Comparison of ENCODE assay signal across 8 mouse cellular contexts in genomic region chr11:75651426-75652221, GRCm38 (mm10). TPM values are rescaled to one million over a fixed set of nuclear protein-coding genes. Genes with fewer than 3 reads are reported as not detected.
DNase-seq lines count a peak whose midpoint lies in the region; ATAC-seq and TF ChIP-seq lines count a peak whose summit lies in the region.

No protein-coding gene starts in this region.

- WGBS in bone marrow, adult 2 months = under 1% methylated on average over 54 of the region's 54 CpGs
- under 1% methylated on average over 53 of the region's 54 CpGs for WGBS in heart, embryonic 11.5 days (ENCODE audit: insufficient replicate concordance)
- under 1% methylated on average over 53 of the region's 54 CpGs for WGBS in kidney, embryonic 15.5 days
- under 1% methylated on average over 54 of the region's 54 CpGs for WGBS in liver, embryonic 11.5 days
- under 1% methylated on average over 54 of the region's 54 CpGs for WGBS in stomach, embryonic 15.5 days

- H3K36me3 ChIP-seq in C2C12 (ENCODE audit: control insufficient read depth, insufficient read depth) = no peaks in the 10 kb centered on the region
- no peaks in the 10 kb centered on the region for H3K36me3 ChIP-seq in heart, embryonic 11.5 days (ENCODE audit: control insufficient read depth, insufficient read depth, low read length)
- H3K36me3 ChIP-seq in kidney, embryonic 15.5 days = no peaks in the 10 kb centered on the region
- H3K36me3 ChIP-seq in liver, embryonic 11.5 days (ENCODE audit: control insufficient read depth, insufficient read depth, low read length) = no peaks in the 10 kb centered on the region
- no peaks in the 10 kb centered on the region for H3K36me3 ChIP-seq in stomach, embryonic 15.5 days

- H3K4me1 ChIP-seq in bone marrow, adult 2 months (ENCODE audit: control insufficient read depth, insufficient read depth, low read length) = peaks cover 11% of the 10 kb centered on the region
- peaks cover 7% of the 10 kb centered on the region for H3K4me1 ChIP-seq in embryonic fibroblast, embryonic 13.5 days (ENCODE audit: control insufficient read depth, insufficient read depth, low read length)
- peaks cover 55% of the 10 kb centered on the region for H3K4me1 ChIP-seq in heart, embryonic 11.5 days (ENCODE audit: control insufficient read depth, insufficient read depth, low read length)
- peaks cover 74% of the 10 kb centered on the region for H3K4me1 ChIP-seq in kidney, embryonic 15.5 days
- H3K4me1 ChIP-seq in liver, embryonic 11.5 days (replicated peaks; ENCODE audit: control insufficient read depth, insufficient read depth, low read length) = peaks cover 47% of the 10 kb centered on the region
- peaks cover 41% of the 10 kb centered on the region for H3K4me1 ChIP-seq in stomach, embryonic 15.5 days

- H3K9ac ChIP-seq in heart, embryonic 11.5 days (ENCODE audit: low read depth, low read length) = peak overlapping the region; percentile 81
- H3K9ac ChIP-seq in kidney, embryonic 15.5 days = peak overlapping the region; percentile 77
- H3K9ac ChIP-seq in liver, embryonic 11.5 days (ENCODE audit: low read depth, low read length) = peak overlapping the region; percentile 94
- peak overlapping the region; percentile 72 for H3K9ac ChIP-seq in stomach, embryonic 15.5 days

- ATAC-seq in heart, embryonic 11.5 days (replicated peaks; ENCODE audit: insufficient number of reproducible peaks, low FRiP score, low TSS enrichment) = peak; percentile 73
- peak; percentile 63 for ATAC-seq in kidney, embryonic 15.5 days (replicated peaks; ENCODE audit: low FRiP score)
- ATAC-seq in liver, embryonic 11.5 days (replicated peaks; ENCODE audit: low FRiP score) = peak; percentile 79
- peak; percentile 76 for ATAC-seq in stomach, embryonic 15.5 days (ENCODE audit: insufficient read depth, low FRiP score, low read depth)

- DNase-seq in liver, embryonic 11.5 days (ENCODE audit: low spot score) = peak; percentile 83
- peak; percentile 55 to 82 for DNase-seq in natural killer cell, adult 2 months (ENCODE audit: low spot score in 2 of 2)

- peak overlapping the region; percentile 88 for H3K4me2 ChIP-seq in heart, embryonic 11.5 days
- H3K4me2 ChIP-seq in kidney, embryonic 15.5 days = peak overlapping the region; percentile 90
- peak overlapping the region; percentile 77 for H3K4me2 ChIP-seq in liver, embryonic 11.5 days
- H3K4me2 ChIP-seq in stomach, embryonic 15.5 days = peak overlapping the region; percentile 90

- peak overlapping the region; percentile 88 for H3K4me3 ChIP-seq in C2C12 (ENCODE audit: insufficient read depth, poor library complexity, severe bottlenecking)
- H3K4me3 ChIP-seq in bone marrow, adult 2 months (replicated peaks; ENCODE audit: control insufficient read depth, low read depth, low read length) = peak overlapping the region; percentile 98
- H3K4me3 ChIP-seq in embryonic fibroblast, embryonic 13.5 days (ENCODE audit: insufficient read depth, low read length) = peak overlapping the region; percentile 61
- peak overlapping the region; percentile 61 for H3K4me3 ChIP-seq in heart, embryonic 11.5 days (ENCODE audit: low read depth, low read length)
- H3K4me3 ChIP-seq in kidney, embryonic 15.5 days (replicated peaks) = peak overlapping the region; percentile 72
- peak overlapping the region; percentile 79 for H3K4me3 ChIP-seq in liver, embryonic 11.5 days (ENCODE audit: low read depth, low read length)
- H3K4me3 ChIP-seq in stomach, embryonic 15.5 days (replicated peaks) = peak overlapping the region; percentile 75

- TF ChIP-seq CTCF in C2C12 (IDR thresholded peaks at IDR 0.05; ENCODE audit: control insufficient read depth, insufficient read depth, insufficient read length) = no peak
- peak; percentile 6; the same call in 1 of the 2 replicates for TF ChIP-seq CTCF in bone marrow, adult 2 months (IDR thresholded peaks at IDR 0.05; ENCODE audit: control insufficient read depth, insufficient read depth, low read length)
- TF ChIP-seq CTCF in embryonic fibroblast, embryonic 13.5 days (IDR thresholded peaks at IDR 0.05; ENCODE audit: borderline replicate concordance, insufficient read depth, low read length) = no peak

- peak; percentile 75 for TF ChIP-seq POLR2A in bone marrow, adult 2 months (IDR thresholded peaks at IDR 0.05; ENCODE audit: borderline replicate concordance, control insufficient read depth, low read depth, low read length)
- TF ChIP-seq POLR2A in embryonic fibroblast, embryonic 13.5 days (IDR thresholded peaks at IDR 0.05; ENCODE audit: low read depth, low read length) = peak; percentile 76

- H3K27me3 ChIP-seq in C2C12 (ENCODE audit: control insufficient read depth, insufficient read depth, insufficient read length) = no peaks in the 10 kb centered on the region
- no peaks in the 10 kb centered on the region for H3K27me3 ChIP-seq in heart, embryonic 11.5 days (ENCODE audit: control insufficient read depth, insufficient read depth, low read length)
- no peaks in the 10 kb centered on the region for H3K27me3 ChIP-seq in kidney, embryonic 15.5 days
- H3K27me3 ChIP-seq in liver, embryonic 11.5 days (replicated peaks; ENCODE audit: control insufficient read depth, insufficient read depth, low read length) = no peaks in the 10 kb centered on the region
- H3K27me3 ChIP-seq in stomach, embryonic 15.5 days (replicated peaks) = no peaks in the 10 kb centered on the region

- H3ac ChIP-seq in C2C12 (ENCODE audit: control insufficient read depth, insufficient read length, low read depth) = peak overlapping the region; percentile 84

- no peaks in the 10 kb centered on the region for H3K9me3 ChIP-seq in heart, embryonic 11.5 days (replicated peaks; ENCODE audit: control insufficient read depth, low read length)
- no peaks in the 10 kb centered on the region for H3K9me3 ChIP-seq in kidney, embryonic 15.5 days (replicated peaks)
- no peaks in the 10 kb centered on the region for H3K9me3 ChIP-seq in liver, embryonic 11.5 days (ENCODE audit: control insufficient read depth, low read length)
- no peaks in the 10 kb centered on the region for H3K9me3 ChIP-seq in stomach, embryonic 15.5 days

- peaks cover 17% of the 10 kb centered on the region for H3K79me3 ChIP-seq in C2C12 (ENCODE audit: low read depth)

- peak overlapping the region; percentile 99 for H3K27ac ChIP-seq in bone marrow, adult 2 months (ENCODE audit: control insufficient read depth, insufficient read depth, low read depth, low read length, poor library complexity)
- H3K27ac ChIP-seq in embryonic fibroblast, embryonic 13.5 days (ENCODE audit: insufficient read depth, low read length) = peak overlapping the region; percentile 97
- H3K27ac ChIP-seq in heart, embryonic 11.5 days (ENCODE audit: low read depth, low read length) = peak overlapping the region; percentile 83
- H3K27ac ChIP-seq in kidney, embryonic 15.5 days = peak overlapping the region; percentile 96
- H3K27ac ChIP-seq in liver, embryonic 11.5 days (ENCODE audit: low read depth, low read length) = peak overlapping the region; percentile 89
- peak overlapping the region; percentile 95 for H3K27ac ChIP-seq in stomach, embryonic 15.5 days

- peaks cover 40% of the 10 kb centered on the region for H3K79me2 ChIP-seq in C2C12 (ENCODE audit: control insufficient read depth, insufficient read depth)

TF ChIP-seq in C2C12, 6 proteins besides CTCF, POLR2A, EP300 and RAD21:
- TF ChIP-seq CEBPB (IDR thresholded peaks at IDR 0.05; ENCODE audit: low read depth) = no peak
- TF ChIP-seq MAX (IDR thresholded peaks at IDR 0.05) = no peak
- TF ChIP-seq MYOG (IDR thresholded peaks at IDR 0.05; ENCODE audit: control insufficient read depth, extremely low read depth, insufficient read length) = no peak
- no peak for TF ChIP-seq USF1 (IDR thresholded peaks at IDR 0.05; ENCODE audit: low read depth)
- no peak for TF ChIP-seq MYOD1 (IDR thresholded peaks at IDR 0.05; ENCODE audit: control insufficient read depth, insufficient read length, low read depth)
- TF ChIP-seq FOSL1 (IDR thresholded peaks at IDR 0.05; ENCODE audit: insufficient read depth, low read length, poor library complexity, severe bottlenecking) = no peak

RNA-seq across cellular contexts. Expression of gene Myo1c, which starts 1.3 kb away (rescaled TPM):
- 166 TPM for polyA plus RNA-seq in C2C12 (2012; fragmentation: generic; extraction: Trizol)
- 35.8 and 69.2 TPM in 2 replicates for polyA plus RNA-seq in bone marrow, adult 2 months (2011; ENCODE audit: insufficient read depth, insufficient read length, low replicate concordance, missing spikeins)
- polyA plus RNA-seq in embryonic fibroblast, embryonic 13.5 days (2011; ENCODE audit: insufficient read length, low read depth, missing spikeins) = 169 and 247 TPM in 2 replicates
- 33.0 and 54.5 TPM in 2 replicates for polyA plus RNA-seq in heart, embryonic 11.5 days (2014; fragmentation: Nextera tagmentation; extraction: Ambion mirVana)
- 59.8 and 67.6 TPM in 2 replicates for polyA plus RNA-seq in kidney, embryonic 15.5 days (2015; fragmentation: Nextera tagmentation; extraction: Ambion mirVana)
- 37.4 and 41.9 TPM in 2 replicates for polyA plus RNA-seq in liver, embryonic 11.5 days (2014; fragmentation: Nextera tagmentation; extraction: Ambion mirVana)
- polyA plus RNA-seq in stomach, embryonic 15.5 days (2015; fragmentation: Nextera tagmentation; extraction: Ambion mirVana) = 55.5 and 56.4 TPM in 2 replicates

RNA-seq across cellular contexts. Expression of gene Inpp5k, which starts 20.8 kb away (rescaled TPM):
- polyA plus RNA-seq in C2C12 (2012; fragmentation: generic; extraction: Trizol) = 8.9 TPM
- polyA plus RNA-seq in bone marrow, adult 2 months (2011; ENCODE audit: insufficient read depth, insufficient read length, low replicate concordance, missing spikeins) = 34.2 and 58.2 TPM in 2 replicates
- polyA plus RNA-seq in embryonic fibroblast, embryonic 13.5 days (2011; ENCODE audit: insufficient read length, low read depth, missing spikeins) = 15.2 and 17.8 TPM in 2 replicates
- polyA plus RNA-seq in heart, embryonic 11.5 days (2014; fragmentation: Nextera tagmentation; extraction: Ambion mirVana) = 19.7 and 21.0 TPM in 2 replicates
- 26.6 and 28.7 TPM in 2 replicates for polyA plus RNA-seq in kidney, embryonic 15.5 days (2015; fragmentation: Nextera tagmentation; extraction: Ambion mirVana)
- polyA plus RNA-seq in liver, embryonic 11.5 days (2014; fragmentation: Nextera tagmentation; extraction: Ambion mirVana) = 21.9 and 22.2 TPM in 2 replicates
- polyA plus RNA-seq in stomach, embryonic 15.5 days (2015; fragmentation: Nextera tagmentation; extraction: Ambion mirVana) = 18.9 and 20.2 TPM in 2 replicates

RNA-seq across cellular contexts. Expression of gene Crk, which starts 27.4 kb away (rescaled TPM):
- 39.3 TPM for polyA plus RNA-seq in C2C12 (2012; fragmentation: generic; extraction: Trizol)
- polyA plus RNA-seq in bone marrow, adult 2 months (2011; ENCODE audit: insufficient read depth, insufficient read length, low replicate concordance, missing spikeins) = 14.9 and 39.7 TPM in 2 replicates
- 133 TPM in 2 replicates for polyA plus RNA-seq in embryonic fibroblast, embryonic 13.5 days (2011; ENCODE audit: insufficient read length, low read depth, missing spikeins)
- 90.3 and 97.4 TPM in 2 replicates for polyA plus RNA-seq in heart, embryonic 11.5 days (2014; fragmentation: Nextera tagmentation; extraction: Ambion mirVana)
- 119 and 131 TPM in 2 replicates for polyA plus RNA-seq in kidney, embryonic 15.5 days (2015; fragmentation: Nextera tagmentation; extraction: Ambion mirVana)
- polyA plus RNA-seq in liver, embryonic 11.5 days (2014; fragmentation: Nextera tagmentation; extraction: Ambion mirVana) = 70.4 and 71.1 TPM in 2 replicates
- polyA plus RNA-seq in stomach, embryonic 15.5 days (2015; fragmentation: Nextera tagmentation; extraction: Ambion mirVana) = 108 and 116 TPM in 2 replicates

Comparison
In these comparisons a context has a peak if more than half of its experiments do, and no peak if none do; other contexts are left out.
1. Peak in every context shown above with its lines: DNase-seq, ATAC-seq, H3K4me3 ChIP-seq and H3K27ac ChIP-seq.